Mouse (Mus musculus) stomach, postnatal 0 days (tissue): ENCODE data around the gene Rap2a.

Experiments
- CTCF ChIP-seq: IDR thresholded peaks from 2 replicates; pipeline ENCODE4 v1.5.1; 2016; ENCODE audit warnings: antibody characterized with exemption, low read depth, mild to moderate bottlenecking, moderate library complexity
- EP300 ChIP-seq: optimal IDR thresholded peaks from 2 replicates; pipeline ENCODE3; 2016; ENCODE audit warnings: antibody characterized with exemption

- TF ChIP-seq CTCF: no peak
- no peak for TF ChIP-seq EP300
Observed at GRCm38 (mm10) chr14:120542445-120542844, 64.2 kb downstream of the Rap2a start.
